Mouse (Mus musculus): ENCODE data around the gene Vrk2. TPM values are rescaled to one million over a fixed set of nuclear protein-coding genes. Genes with fewer than 3 reads are reported as not detected.
A peak's percentile ranks its signal among the peaks of the same experiment; 100 is the strongest.

Vrk2 gene
- total RNA-seq, 2 experiments from 2014 or later: 21.2 to 36.9 TPM

DNA sequence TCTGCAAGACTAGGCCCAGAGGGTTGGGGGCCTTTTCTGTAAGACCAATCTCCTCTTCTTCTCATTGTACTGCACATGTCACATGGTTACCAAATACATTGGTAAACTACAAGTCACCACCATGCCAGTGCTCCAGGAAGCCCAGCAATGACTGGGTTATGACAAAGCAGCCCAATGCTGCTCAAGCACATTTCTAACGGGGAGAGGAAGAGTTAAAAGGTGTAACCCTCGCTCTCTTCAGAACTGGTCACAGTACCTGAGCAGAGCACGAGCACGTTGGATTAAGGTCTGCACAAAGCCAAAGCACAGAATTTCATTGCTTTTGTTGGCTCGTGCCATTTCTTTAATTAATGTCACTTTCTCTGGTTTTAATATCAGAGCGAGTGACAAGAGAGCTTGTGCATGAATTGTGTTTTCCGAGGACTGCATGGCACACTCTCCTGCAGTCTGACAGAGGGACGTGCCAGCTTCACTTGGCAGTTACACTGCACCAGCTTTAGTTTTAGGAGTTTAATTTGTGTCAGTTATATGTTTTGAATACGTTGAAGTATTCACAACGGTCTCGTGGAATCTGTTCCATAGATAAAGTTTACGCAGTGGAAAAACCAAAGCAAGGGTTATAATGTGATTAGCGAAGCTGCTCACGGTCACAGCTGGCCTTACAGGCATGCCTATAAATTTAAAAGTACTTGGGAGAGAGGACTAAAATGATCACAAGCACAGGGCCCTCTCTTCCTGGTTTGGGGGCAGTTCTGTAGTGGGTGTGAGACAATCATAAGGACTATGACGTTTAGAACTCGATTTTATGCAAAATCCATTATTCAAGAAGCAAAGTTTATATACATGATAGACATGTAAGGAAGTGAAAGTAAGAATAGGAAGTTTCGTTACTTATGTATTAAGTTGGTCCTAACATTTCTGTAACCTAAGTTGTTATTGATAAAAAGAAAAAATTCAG lies 8.1 kb downstream of the Vrk2 start:
- ATAC-seq (replicated peaks; ENCODE audit: poor library complexity, severe bottlenecking): peak; percentile 78

DNA sequence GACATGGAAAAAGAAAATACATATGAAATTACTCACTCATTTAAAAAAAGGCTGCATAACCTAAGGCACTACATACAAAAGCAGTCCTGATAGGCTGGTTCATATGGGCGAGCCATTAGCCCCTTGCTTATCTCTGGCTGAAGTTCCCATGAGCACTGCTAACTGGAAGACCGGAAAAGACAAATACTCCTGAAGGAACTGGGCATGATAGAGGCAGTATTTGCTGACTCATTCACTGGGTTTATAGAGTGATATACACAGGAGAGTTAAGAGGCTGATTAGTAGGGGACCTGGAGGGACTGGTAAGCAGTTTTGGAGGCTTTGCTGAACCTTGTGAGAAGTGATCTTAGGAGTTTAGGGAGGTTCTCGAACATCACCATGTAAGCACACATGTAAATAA lies 42.2 kb downstream of the Vrk2 start:
- ATAC-seq (replicated peaks; ENCODE audit: poor library complexity, severe bottlenecking): no peak

DNA sequence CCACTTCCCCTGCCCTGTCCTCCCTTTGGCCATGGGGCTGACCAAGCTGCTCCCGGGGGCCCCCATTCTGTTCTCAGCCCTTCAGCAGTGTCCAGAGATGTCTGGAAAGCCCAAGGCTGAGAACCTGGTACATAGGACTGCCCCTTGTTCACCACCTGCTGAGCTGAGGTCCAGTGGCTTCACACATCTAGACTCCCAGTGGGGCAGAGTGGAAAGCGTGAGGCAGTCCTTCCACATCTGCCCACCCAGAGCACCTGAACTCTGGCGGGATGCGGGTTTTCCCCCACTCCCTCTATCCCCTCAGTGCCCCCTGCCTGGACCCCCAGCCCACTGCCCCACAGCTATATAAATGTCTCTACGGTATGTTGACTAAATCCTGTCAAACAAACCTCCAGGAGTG lies 56.0 kb downstream of the Vrk2 start:
- no peak for ATAC-seq (replicated peaks; ENCODE audit: poor library complexity, severe bottlenecking)

DNA sequence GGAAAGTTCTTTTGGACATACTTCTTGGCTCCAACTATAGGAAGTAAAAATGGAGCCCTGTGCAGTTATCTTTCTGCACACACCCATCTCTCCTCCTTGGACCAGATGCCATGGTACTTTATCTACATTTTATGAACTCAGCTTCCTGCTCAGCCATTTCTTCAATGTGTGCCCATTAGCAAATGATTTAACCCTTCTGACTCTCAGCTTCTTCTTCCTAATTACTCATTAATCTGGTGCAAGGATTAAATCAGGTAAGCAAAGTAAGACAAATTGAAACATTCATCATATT lies 60.0 kb downstream of the Vrk2 start:
- no peak for ATAC-seq (replicated peaks; ENCODE audit: poor library complexity, severe bottlenecking)

DNA sequence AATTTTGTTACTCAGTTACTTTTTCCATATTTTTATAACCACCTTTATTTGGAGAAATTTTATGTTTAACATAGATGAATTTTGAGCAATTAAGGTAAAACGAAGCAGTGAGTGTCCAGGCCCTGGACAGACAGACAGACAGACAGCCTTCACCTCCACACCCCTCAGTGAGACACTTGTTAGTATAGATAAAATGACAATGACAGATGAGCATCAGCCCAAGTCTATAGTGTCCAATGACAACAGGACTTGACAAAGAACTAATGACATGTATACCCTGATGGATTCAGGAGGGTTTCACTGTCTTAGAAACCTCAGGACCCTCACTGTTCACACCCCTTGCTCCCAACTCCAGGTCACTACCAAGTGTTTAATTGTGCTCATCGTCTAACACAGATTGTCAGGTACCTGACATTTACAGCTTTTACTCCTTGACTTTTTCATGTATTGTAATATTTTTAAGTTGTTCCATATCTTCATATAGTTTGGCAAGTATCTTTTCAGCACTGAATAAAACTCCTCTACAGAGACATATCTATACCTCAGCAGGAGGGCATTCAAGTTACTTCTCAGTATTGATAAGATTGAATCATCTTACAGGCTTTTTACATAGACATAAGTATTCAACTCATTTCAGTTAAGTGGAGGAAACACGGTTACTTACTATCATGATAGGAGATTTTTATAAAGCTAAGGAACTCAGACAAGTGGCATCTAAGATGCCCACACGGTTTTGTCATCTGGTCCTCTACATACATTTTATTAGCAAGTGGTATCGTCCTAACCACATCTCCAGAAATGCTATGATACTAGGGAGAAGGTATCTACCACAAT lies 60.6 kb downstream of the Vrk2 start:
- no peak for ATAC-seq (replicated peaks; ENCODE audit: poor library complexity, severe bottlenecking)

DNA sequence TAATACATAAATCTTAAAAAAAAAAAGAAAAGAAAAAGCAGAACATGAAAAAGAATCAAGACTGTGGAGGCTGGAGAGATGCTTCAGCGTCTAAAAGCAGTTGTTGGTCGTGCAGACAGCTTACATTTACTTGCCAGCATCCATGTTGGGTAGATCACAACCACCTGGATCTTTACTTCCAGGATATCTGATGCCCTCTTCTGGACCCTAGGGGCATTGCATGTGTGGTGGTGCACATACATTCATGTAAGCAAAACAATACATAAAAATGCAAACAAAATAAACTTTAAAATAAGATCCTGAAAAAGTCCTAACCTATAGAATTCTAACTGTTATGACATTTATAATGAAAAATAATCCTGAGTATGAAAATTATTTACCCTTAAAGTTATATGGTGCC lies 66.9 kb downstream of the Vrk2 start:
- ATAC-seq (replicated peaks; ENCODE audit: poor library complexity, severe bottlenecking): no peak

DNA sequence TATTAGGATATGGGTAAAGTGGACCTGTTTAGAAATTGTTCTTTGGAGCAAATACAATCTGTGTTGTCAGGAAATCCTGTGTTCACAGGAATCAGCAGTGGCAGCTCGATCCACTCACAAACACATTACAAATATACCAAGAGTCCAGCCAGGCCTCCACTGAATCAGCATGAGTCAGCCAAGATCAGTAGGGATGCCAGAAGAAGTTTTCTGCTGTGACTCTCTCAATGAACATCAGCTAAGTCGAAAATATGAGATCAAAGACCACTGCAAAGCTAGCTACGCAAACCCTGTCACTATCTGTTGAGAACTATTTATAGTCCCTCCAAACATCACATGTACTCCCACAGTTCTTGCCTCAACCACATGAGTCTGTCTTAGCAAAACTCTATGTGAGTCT lies 74.8 kb downstream of the Vrk2 start:
- no peak for ATAC-seq (replicated peaks; ENCODE audit: poor library complexity, severe bottlenecking)

DNA sequence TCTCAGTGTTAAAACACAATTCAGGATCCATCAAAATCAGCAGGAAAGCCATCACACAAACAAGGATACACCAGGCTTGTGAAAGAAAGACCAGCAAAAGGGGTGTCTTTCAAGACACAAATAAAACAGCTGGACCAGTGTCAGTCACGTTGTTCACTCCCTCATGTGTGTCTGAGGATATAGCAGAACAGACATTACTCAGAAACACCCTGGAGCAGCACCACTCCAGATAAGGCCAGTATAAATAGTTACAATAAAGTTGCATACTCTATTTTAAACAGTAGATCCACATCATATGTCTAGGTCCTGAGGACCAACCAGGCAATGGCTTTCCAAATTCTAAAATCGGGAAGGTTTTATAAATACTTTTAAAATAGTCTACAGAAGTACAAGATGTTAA lies 77.7 kb downstream of the Vrk2 start:
- no peak for ATAC-seq (replicated peaks; ENCODE audit: poor library complexity, severe bottlenecking)

DNA sequence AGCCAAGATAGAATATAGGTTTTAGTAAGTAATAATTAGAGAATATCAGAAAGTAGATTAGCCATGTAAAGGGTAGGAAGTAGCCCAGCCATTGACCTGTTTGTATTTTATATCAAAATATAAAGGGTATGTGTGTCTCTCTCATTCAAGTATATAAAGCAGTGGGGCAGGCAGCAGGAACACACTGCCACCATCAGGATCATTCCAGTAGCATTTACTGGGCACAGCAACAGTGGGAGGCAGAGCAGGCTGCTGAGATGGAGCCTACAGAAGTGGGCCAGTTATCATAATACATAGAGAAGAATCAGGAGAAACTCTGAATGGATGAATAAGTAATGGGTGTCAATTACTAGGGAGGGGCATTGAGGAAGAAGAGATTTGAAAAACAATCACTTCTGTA lies 80.1 kb downstream of the Vrk2 start:
- no peak for ATAC-seq (replicated peaks; ENCODE audit: poor library complexity, severe bottlenecking)

DNA sequence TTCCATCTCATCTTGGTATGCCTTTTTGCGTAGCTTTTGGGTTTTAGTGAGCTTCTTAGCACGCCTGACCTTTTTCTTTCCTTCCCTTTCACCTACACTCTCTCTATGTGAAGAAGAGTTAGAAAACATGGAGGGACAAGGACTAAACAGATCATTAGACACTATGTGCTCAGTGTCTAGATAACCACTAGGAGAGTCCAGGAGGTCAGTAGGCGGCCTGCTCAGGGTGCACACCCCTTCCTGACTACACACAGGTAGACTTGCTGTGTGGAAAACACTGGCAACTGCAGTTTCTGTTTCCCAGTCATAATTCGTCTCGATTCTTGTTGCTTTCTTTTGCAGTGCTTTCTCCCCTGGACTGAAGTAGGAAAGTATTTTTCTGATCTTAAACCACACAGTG lies 97.8 kb downstream of the Vrk2 start:
- no peak for ATAC-seq (replicated peaks; ENCODE audit: poor library complexity, severe bottlenecking)

DNA sequence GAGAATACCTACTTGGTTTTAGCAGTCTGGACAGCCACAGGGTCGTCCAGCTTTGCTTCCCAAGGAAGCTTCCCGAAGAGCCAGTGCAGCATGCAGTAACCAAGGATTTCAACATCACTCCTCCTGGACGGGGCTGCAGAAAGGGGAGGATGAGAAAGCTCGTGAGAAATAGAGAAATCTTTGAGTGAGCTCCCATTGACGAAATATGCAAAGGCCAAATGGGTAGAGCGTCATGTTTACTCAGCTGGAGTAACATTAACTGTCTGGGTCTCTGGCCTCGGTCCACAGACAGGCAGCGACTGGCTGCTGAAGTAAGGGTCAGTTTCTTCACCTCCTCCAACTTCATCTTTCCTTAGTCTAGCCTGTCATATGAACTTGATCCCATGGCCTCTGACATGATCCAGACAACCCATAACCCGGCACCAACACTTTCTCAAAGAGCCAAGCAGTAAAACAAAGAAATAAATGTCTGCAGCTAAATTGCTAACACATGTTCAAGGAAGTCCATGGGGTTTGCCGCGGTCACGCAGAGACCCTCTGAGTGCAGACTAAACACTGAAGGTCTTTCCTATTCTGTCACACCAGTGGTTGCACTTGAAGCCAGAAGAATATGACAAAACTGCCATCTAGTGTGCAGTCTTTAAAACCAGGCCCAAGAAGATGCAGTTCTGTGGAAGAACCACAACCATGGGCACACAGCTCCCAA lies 103.9 kb downstream of the Vrk2 start:
- no peak for ATAC-seq (replicated peaks; ENCODE audit: poor library complexity, severe bottlenecking)

DNA sequence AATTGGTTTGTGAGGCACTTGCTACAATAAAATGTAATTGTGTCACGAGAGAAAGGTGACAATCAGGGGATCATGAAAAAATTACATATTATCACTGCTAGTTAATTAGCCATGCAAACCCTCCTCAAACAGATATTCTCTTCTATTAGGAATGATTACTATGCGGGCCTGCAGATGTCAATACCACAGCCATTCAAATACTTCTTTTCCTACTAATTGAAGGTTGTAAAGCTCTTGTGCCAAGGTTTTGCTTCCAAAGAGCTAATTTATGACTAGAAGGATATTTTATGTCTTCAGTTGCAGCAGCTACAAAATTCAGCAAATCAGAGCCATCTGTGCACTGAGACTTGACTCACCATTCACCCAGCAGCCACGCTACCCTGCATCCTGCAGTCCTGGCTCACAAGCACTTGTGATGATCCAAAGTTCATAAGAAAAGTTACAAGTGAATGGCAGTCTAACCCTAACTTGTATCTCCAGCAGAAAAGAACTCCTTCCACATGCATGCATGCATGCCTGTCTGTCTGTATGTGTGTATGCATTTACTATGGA lies 112.0 kb downstream of the Vrk2 start:
- ATAC-seq (replicated peaks; ENCODE audit: poor library complexity, severe bottlenecking): no peak

DNA sequence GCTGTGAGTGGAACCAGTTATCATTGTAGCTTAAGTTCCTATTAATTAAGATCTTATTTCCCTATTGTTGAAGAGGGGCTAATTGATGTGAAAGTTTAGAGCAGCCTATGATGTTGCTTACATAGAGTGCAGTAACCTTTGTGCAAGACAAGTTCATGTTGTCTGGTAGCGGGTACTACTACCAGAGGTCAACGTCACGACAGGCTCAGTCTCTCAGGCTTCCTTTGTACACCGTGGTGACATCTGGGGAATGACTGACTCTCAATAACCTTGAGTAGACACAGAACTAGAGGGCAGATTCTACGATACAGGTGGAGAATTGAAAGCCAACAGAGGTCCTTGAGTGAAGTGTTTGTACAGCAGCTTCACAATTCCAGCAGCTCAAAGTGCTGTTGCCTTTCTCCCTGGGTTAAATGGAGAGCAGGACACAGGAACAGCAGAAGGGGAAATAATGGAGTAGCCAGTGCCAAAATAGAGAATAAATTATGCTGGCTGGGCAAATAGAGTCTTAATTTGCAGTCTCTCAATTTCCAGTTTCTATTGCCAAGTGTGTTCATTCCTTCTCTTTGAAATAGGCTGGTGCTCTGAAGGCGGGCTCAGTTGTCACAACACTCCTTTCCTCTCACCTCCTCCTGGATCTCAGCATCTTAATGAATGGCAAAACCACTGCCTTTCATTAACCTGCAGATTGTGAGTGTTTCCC lies 116.6 kb downstream of the Vrk2 start:
- ATAC-seq (replicated peaks; ENCODE audit: poor library complexity, severe bottlenecking): no peak

DNA sequence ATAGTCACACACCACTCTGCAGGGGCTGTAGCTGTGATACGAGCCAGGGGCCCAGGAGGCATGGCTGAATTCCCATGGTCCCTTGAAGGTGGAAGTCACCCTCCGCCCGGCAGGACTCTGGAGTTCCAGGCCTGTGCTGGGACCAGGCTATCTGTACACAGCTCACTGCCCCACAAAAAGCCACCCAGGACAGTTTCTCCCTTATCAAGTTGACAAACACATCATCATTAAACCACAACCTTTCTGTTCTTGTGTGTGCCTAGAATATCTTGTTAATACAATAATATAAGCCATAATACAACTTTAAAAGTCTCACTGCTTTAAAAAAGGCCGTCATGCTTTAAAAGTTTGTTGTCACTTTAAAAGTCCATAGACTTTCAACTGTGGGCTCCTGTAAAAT lies 139.7 kb downstream of the Vrk2 start:
- ATAC-seq (replicated peaks; ENCODE audit: poor library complexity, severe bottlenecking): no peak

DNA sequence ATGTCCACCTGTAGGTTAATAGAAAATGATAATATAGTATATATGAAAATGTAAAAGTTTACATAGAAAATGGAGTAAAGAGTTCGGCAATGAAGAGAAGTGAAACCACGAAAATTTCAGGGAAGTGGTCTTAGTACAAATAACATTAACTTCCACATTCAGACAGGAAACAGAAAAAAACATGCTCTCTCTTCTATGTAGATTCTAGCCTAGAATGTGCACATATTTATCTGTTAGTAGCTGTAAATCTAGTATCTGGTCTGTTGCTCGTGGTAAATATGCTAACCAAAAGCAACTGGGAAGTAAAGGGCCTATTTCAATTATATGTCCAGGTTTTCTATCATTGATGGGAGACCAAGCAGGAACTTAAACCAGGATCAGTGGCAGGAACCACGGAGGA lies 141.1 kb downstream of the Vrk2 start:
- peak; percentile 93 for ATAC-seq (replicated peaks; ENCODE audit: poor library complexity, severe bottlenecking)

DNA sequence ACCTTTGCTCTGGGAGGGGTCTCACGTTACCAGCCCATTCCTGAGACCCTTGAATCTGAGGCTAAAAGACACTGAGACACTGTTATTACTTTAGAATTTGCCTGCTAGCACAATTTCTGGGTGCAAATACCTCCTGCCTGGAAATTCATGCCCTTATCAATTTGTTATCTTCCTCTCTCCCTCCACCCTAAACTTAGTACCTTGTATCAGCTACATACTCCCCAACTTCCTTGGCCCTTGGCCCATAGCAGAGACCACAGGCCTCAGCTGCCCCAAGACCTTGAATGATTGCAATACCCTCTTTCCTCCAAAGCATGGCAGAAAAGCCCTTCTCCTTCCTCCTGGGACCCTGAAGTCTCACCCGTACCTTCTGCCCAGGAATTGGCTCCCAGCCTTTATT lies 142.6 kb downstream of the Vrk2 start:
- ATAC-seq (replicated peaks; ENCODE audit: poor library complexity, severe bottlenecking): 0 out of 2 replicates have a peak, but pooled peaks have one; percentile 18

DNA sequence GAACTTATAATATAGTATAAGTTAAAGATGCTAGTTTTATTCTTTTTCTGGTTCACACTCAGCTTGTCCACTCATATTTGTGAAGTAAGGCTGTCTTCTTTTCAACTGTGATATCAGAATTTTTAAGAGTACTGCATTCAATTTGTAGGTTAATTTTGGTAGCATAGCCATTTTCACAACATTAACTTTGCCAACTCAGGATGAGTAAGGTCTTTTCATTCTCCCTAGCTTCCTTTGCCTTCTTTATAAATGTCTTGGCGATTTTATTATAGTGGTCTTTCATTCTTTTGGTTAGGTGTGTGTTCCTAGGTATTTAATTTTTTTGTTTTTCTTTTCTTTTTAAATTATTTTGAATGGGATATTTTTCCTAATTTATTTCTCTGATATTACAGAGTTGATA lies 143.2 kb downstream of the Vrk2 start:
- ATAC-seq (replicated peaks; ENCODE audit: poor library complexity, severe bottlenecking): no peak

DNA sequence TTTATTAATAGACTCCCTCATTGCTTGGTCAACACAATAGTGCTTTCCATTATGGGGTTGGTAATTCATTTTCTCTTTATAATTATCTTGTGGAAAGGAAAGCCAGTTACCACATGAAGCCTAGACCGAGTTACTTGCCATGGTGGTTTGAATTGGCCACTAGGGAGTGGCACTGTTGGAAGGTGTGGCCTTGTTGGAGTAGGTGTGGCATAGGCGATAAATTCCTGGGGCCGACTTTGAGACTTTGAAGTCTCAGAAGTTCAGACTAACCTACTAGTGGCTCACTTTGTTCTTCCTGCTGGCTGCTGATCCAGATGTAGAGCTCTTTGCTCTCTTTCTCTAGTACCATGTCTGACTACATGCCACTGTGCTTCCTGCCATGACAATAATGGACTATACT lies 144.0 kb downstream of the Vrk2 start:
- ATAC-seq (replicated peaks; ENCODE audit: poor library complexity, severe bottlenecking): no peak

DNA sequence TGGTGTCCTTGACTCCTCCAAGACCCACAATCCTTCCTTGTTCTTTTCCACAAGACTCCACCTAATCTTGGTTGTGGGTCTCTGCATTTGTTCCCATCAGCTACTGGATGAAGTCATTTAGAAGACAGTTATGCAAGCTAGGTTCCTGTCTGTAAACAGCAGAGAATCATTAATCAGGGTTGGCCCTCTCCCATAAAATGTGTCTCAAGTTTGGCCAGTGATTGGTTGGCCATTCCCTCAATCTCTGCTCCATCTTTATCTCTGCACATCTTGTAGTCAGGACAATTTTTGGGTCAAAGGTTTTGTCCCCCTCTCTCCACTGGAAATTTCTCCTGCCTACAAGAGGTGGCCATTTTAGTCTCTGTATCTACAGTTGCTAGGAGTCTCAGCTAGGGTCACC lies 149.4 kb downstream of the Vrk2 start:
- ATAC-seq (replicated peaks; ENCODE audit: poor library complexity, severe bottlenecking): no peak

DNA sequence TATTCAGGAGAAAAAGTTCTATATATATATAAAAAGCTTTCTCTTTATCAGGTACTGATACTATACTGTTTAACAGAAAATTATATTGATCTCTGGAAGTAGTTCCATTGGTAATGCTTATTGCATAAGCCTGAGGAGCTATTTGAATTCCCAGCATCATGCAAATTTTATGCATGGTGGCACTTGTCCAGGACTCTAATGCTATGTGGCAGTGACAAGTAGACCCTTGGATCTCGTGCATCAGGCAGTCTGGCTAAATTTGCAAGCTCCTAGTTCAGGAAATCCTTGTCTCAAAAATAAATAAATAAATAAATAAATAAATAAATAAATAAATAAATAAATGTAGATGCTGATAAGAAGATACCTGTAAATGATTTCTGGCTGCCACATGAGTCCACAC lies 152.7 kb downstream of the Vrk2 start:
- ATAC-seq (replicated peaks; ENCODE audit: poor library complexity, severe bottlenecking): no peak
